Mouse (Mus musculus): ENCODE data around the gene Eif4ebp2. TPM values are rescaled to one million over a fixed set of nuclear protein-coding genes. Genes with fewer than 3 reads are reported as not detected.
A peak's percentile ranks its signal among the peaks of the same experiment; 100 is the strongest.

Eif4ebp2 gene
- 63.2 and 71.0 TPM in 2 replicates for polyA plus RNA-seq (2016; fragmentation: Nextera tagmentation; extraction: Ambion mirVana)

DNA sequence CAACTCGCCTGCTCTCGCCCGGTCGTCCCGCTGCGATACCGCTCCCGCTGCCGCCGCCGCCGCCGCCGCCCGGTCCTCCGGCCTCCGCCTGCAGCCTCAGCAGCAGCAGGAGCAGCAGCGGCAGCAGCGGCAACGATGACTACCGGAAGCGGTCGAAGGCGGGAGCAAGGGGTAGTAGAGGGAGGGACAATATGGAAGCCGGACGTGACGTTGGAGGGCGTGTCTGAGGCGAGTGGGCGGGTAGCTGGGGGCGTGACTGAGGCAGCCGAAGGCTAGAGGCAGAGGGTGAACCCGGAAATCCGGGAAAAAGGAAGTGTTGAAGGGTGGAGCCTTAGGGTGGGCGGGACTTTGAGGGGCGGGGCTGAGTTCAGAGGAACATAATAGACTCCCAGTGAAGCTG lies at the start of gene Eif4ebp2:
Gene Eif4ebp2, minus strand, starts transcription at position 17 of the 400 bp plus-strand sequence.
- under 1% methylated on average over 29 of the region's 36 CpGs for WGBS
- H3K9me3 ChIP-seq (replicated peaks), result no peaks in the 10 kb centered on the region
- H3K4me1 ChIP-seq, result peaks cover 28% of the 10 kb centered on the region
- no peaks in the 10 kb centered on the region for H3K36me3 ChIP-seq
- peak within 1 kb of the TSS; percentile 99 for H3K4me3 ChIP-seq
- H3K9ac ChIP-seq, result peak within 1 kb of the TSS; percentile 95
- peak within 1 kb of the TSS; percentile 74 for H3K4me2 ChIP-seq (replicated peaks)
- no peaks in the 10 kb centered on the region for H3K27me3 ChIP-seq
- peak within 1 kb of the TSS; percentile 82 for H3K27ac ChIP-seq
- peak; percentile 99 for ATAC-seq (ENCODE audit: low FRiP score)

DNA sequence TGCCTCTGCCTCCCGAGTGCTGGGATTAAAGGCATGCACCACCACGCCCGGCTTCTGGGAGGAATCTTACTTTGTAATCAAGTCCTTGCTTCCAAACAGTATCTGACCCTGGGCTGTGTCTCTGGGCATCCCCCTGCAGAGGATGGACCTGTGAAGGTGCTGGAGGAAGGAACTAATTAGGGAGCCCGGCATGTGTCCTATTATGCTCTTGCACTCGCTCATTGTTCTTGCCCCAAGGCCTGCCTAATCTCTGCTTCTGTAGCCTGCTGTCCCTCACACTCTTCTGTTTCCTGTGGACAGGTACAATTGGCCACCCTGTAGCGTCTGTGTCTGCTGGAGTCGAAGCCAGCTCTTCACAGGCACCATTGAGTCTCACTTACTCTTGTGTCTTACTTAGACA lies 48.3 kb upstream of the Eif4ebp2 start:
- H3K4me3 ChIP-seq, result no peak overlapping the region
- H3K9me3 ChIP-seq (replicated peaks), result 0 out of 2 replicates have a peak, but pooled peaks cover 4% of the 10 kb centered on the region
- no peak overlapping the region for H3K9ac ChIP-seq
- no peaks in the 10 kb centered on the region for H3K27me3 ChIP-seq
- peaks cover 11% of the 10 kb centered on the region for H3K4me1 ChIP-seq
- no peaks in the 10 kb centered on the region for H3K36me3 ChIP-seq
- ATAC-seq (ENCODE audit: low FRiP score), result no peak
- WGBS, result 71% methylated on average over 7 of the region's 7 CpGs
- no peak overlapping the region for H3K27ac ChIP-seq
- H3K4me2 ChIP-seq (replicated peaks), result no peak overlapping the region

DNA sequence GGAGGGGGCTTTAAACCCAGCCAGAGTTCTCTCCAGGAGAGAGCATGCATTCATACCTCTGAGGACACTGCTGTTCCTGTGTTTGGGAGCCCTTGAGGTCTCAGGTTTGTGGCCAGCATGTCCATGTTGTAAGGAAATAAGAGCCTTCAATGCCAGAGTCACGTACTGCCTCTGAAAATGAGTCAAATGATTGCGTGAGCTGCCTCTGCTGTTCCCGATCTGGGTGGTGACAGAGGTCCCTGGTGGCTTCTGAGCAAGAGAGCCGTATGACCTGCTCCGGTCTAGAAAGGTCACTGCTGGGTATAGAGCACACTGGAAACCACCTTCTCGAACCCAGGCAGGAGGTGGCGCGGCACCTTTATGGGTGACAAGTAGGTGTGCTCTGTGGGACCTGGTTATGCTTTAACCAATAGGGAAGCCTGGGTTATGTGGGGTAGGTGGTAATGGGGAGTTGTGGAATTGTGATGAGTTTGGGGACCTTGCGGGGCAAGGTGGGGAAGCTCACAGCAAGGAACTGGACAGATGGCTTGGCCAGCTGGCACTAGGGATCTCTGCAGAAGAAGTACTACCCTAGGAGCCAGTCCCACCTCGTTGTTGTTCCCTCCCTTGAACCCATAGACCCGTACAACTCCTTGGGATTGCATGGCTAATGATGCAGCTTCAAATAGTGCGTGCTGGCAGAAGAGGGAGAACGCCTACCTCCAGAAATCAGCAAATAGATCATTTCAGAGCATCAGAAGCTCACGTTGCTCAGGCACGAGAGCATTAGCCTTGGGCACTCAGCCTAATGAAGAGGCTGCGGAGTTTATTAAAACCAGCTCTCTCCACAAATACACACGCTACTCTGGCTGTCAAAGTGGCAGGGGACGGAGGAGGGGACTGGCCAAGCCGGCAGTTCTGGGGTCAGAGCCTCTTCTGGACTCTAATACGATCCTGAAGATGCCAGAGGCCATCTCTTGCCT lies 47.3 kb upstream of the Eif4ebp2 start:
- Histone ChIP-seq H3K4me1 (peaks cover 19% of the 10 kb centered on the region), H3K4me3 (no peak overlapping the region), H3K27me3 (no peaks in the 10 kb centered on the region), H3K27ac (no peak overlapping the region), H3K9me3 (replicated peaks) (0 out of 2 replicates have a peak, but pooled peaks cover 4% of the 10 kb centered on the region), H3K9ac (no peak overlapping the region), H3K36me3 (no peaks in the 10 kb centered on the region), H3K4me2 (replicated peaks) (no peak overlapping the region)
- no peak for ATAC-seq (ENCODE audit: low FRiP score)
- WGBS, result 80% methylated on average over 20 of the region's 20 CpGs

DNA sequence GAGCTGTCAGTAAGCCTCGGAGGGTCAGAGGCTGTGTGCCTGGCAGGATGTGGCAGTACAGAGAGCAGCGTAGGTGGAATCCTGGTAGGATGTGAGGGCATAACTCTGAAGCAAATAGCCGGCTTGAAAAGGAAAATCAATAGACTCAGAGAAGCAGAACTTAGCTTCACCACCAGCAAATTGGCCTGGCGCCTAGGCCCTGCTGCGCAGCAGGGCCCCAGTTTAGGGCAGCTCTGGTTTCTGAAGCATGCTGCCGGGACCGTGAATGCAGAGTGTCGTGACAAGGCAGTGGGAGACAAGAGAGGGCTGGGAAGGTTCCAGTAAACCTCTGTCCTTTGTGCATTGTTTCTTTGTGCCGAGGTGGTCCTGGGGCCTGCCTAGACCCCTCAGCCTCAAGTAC lies 43.8 kb upstream of the Eif4ebp2 start:
- Histone ChIP-seq H3K27me3 (no peaks in the 10 kb centered on the region), H3K9ac (0 out of 2 replicates have a peak overlapping the region, but pooled peaks have one; percentile 13), H3K4me3 (no peak overlapping the region), H3K4me1 (peaks cover 19% of the 10 kb centered on the region), H3K4me2 (replicated peaks) (no peak overlapping the region), H3K9me3 (replicated peaks) (no peaks in the 10 kb centered on the region), H3K36me3 (no peaks in the 10 kb centered on the region), H3K27ac (peak overlapping the region; percentile 57)
- no peak for ATAC-seq (ENCODE audit: low FRiP score)
- 52% methylated on average over 9 of the region's 9 CpGs for WGBS

DNA sequence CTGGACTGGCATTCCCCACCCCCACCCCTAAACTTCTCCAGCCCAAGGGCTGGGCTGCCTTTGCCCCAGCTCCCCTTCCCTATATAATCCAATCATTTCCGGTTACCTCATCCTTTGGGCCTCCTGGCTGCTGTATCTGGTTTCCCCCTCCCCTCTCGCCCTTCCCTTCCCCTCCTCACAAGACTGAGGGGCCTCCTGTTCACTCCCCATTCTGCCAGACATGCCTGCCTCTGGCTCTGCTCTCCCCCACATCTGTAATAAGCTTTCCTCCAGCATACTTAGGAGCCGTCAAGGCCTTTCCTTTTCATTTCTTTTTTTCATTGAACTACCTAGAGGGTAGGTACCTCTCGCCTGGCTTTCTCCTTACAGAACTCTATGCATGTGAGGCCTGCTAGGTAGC lies 43.0 kb upstream of the Eif4ebp2 start:
- Histone ChIP-seq H3K9ac (no peak overlapping the region), H3K36me3 (no peaks in the 10 kb centered on the region), H3K4me1 (peaks cover 19% of the 10 kb centered on the region), H3K4me3 (no peak overlapping the region), H3K27me3 (no peaks in the 10 kb centered on the region), H3K4me2 (replicated peaks) (no peak overlapping the region), H3K9me3 (replicated peaks) (no peaks in the 10 kb centered on the region), H3K27ac (peak overlapping the region; percentile 57; the same call in 1 of the 2 replicates)
- no peak for ATAC-seq (ENCODE audit: low FRiP score)
- 57% methylated on average over 4 of the region's 4 CpGs for WGBS

DNA sequence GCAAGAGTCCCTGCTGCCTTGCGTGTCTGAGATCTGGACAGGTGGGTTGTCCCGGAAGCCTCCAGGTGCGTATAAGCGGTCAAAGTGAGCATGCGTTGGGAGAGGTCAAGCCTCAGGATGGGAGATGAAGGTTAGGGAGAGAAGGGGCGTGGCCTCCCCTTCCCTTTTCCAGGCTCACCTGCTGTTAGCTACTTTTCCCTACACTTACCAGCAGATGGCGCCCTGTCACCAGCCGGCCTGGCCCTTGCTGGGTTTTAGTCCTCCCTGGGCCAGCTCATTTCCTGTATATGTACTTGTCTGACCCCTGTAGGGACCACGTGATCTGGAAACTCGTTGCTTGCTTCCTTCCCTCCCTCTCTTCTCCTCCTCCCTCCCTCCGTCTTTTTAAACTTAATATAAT lies 39.6 kb upstream of the Eif4ebp2 start:
- Histone ChIP-seq H3K27ac (no peak overlapping the region), H3K36me3 (no peaks in the 10 kb centered on the region), H3K4me2 (replicated peaks) (no peak overlapping the region), H3K9ac (no peak overlapping the region), H3K9me3 (replicated peaks) (no peaks in the 10 kb centered on the region), H3K4me1 (peaks cover 16% of the 10 kb centered on the region), H3K27me3 (no peaks in the 10 kb centered on the region), H3K4me3 (no peak overlapping the region)
- 11% methylated on average over 11 of the region's 11 CpGs for WGBS
- ATAC-seq (ENCODE audit: low FRiP score), result peak; percentile 60

DNA sequence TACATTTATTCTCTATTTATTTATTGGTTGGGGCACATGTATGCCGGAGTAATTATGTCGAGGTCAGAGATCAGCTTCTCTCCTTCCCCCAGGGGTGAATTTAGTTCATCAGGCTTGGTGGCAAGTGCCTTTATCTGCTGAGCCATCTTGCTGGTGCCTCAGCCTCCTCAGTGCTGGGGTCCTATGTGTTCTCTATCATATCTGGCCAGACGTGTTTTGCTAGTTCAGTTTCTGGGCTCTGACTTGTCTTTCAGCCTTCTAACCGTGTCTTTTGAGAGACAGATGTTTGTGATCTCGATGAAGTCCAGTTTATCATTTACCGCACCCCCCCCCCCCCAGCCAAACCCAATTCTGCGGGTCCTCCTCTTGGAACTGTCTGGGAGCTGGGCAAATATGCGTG lies 39.1 kb upstream of the Eif4ebp2 start:
- Histone ChIP-seq H3K27me3 (no peaks in the 10 kb centered on the region), H3K36me3 (no peaks in the 10 kb centered on the region), H3K9ac (no peak overlapping the region), H3K9me3 (replicated peaks) (no peaks in the 10 kb centered on the region), H3K4me3 (no peak overlapping the region), H3K4me1 (peaks cover 16% of the 10 kb centered on the region), H3K4me2 (replicated peaks) (no peak overlapping the region), H3K27ac (no peak overlapping the region)
- 50% methylated on average over 8 of the region's 8 CpGs for WGBS
- no peak for ATAC-seq (ENCODE audit: low FRiP score)

DNA sequence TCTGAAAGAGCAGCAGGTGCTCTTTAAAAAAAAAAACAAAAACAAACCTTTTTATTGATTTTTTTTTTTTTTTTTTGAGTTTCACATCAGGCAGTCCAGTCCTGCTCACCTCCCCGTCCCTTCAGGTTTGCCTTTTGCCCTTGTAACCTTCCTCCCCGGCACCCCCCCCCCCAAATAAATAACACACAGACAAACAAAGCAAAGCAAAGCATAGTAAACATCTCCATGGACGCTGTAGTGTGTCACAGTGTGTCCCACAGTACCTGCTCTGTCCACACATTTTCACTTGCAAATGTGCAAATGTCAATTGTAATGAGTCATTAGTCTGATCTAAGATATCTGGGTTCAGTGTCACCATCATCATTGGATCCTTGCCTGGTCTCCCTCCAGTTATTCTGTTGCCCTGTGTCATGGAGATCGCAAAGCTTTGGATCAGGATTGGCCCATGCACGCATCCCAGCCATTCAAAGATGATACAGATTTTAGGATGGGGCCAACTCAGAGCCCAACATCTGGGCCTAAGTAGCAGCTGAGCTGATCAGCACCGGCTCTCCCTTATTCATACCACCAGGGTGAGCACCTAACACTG lies 36.2 kb upstream of the Eif4ebp2 start:
- Histone ChIP-seq H3K9me3 (replicated peaks) (no peaks in the 10 kb centered on the region), H3K4me3 (no peak overlapping the region), H3K27me3 (no peaks in the 10 kb centered on the region), H3K4me2 (replicated peaks) (no peak overlapping the region), H3K9ac (no peak overlapping the region), H3K27ac (no peak overlapping the region), H3K36me3 (no peaks in the 10 kb centered on the region), H3K4me1 (no peaks in the 10 kb centered on the region)
- WGBS, result 90% methylated on average over 6 of the region's 6 CpGs
- no peak for ATAC-seq (ENCODE audit: low FRiP score)

DNA sequence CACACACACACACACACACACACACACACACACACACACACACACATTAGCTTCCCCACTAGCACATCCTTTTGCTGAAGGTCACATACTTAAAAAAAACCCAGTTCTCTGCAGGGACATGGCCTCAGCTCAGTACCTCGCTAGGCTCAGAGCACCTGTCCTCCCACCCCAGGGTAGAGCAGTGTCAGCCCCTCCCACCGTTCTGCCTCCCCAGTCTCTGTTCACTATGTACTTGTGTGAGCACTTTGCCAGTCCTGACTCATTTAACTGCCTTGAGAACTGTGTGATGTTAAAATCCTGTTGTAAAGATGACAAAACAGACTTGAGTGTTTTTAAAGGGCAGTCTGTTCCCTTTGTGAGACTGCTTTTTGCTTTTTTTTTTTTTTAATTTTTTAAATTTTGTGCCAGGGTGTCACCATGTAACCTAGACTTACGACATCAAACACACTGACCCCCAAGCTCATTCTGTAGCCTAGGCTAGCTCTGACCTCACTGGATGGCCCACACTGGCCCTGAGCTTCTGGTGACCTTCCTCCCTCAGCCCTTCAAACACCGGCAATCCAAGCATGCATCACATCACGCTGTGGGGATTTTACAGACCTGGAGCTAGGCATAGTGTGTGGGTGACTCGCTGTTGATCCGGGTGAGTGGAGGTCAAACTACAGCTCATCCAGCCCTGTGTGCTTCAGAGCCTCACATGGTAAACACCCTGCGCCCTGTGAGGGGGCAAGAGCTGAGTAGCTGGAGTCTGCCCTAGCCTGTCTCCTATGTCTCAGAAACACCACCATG lies 34.3 kb upstream of the Eif4ebp2 start:
- Histone ChIP-seq H3K4me2 (replicated peaks) (no peak overlapping the region), H3K36me3 (no peaks in the 10 kb centered on the region), H3K4me1 (no peaks in the 10 kb centered on the region), H3K4me3 (no peak overlapping the region), H3K27ac (no peak overlapping the region), H3K27me3 (no peaks in the 10 kb centered on the region), H3K9ac (no peak overlapping the region), H3K9me3 (replicated peaks) (no peaks in the 10 kb centered on the region)
- ATAC-seq (ENCODE audit: low FRiP score), result no peak
- WGBS, result 88% methylated on average over 8 of the region's 8 CpGs

DNA sequence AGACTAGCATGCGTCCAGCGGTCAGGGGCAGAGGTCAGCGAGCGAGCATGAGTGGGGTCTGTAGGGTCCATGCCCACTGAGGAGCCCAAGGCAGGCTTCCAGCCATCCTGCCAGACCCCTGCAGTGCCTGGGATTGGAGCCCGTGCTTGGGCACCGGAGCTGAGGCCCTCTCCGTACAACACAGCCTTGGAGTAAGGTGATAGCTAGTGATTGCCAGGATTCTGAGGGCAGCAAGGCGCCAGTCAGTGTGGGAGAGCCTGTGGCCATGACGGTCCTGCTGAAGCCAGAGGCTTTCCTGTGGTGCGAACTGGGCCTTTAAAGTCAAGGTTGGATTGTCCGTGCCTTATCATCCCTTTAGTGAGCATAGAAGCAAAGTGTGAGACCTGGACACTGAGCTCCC lies 32.3 kb upstream of the Eif4ebp2 start:
- Histone ChIP-seq H3K27me3 (no peaks in the 10 kb centered on the region), H3K27ac (no peak overlapping the region), H3K9ac (no peak overlapping the region), H3K4me1 (no peaks in the 10 kb centered on the region), H3K36me3 (no peaks in the 10 kb centered on the region), H3K4me2 (replicated peaks) (no peak overlapping the region), H3K4me3 (no peak overlapping the region), H3K9me3 (replicated peaks) (no peaks in the 10 kb centered on the region)
- ATAC-seq (ENCODE audit: low FRiP score), result no peak
- WGBS, result 74% methylated on average over 11 of the region's 11 CpGs

DNA sequence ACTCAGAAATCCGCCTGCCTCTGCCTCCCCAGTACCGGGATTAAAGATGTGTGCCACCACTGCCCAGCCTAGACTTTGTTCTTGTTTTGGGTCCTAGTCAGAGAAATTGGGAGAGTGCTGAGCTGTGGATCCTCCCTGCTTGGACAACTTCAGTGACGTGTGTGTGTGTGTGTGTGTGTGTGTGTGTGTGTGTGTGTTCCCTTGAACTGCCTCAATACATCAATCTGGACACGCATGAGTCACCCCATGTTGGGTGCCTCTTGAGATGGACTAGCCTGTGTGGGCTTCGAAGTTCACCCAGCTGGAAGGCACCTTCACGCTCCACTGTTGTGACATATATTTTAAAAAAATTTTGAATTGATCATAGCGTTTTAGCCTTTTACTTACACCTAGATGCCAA lies 30.3 kb upstream of the Eif4ebp2 start:
- H3K4me2 ChIP-seq (replicated peaks), result no peak overlapping the region
- no peaks in the 10 kb centered on the region for H3K4me1 ChIP-seq
- 87% methylated on average over 7 of the region's 7 CpGs for WGBS
- H3K27me3 ChIP-seq, result no peaks in the 10 kb centered on the region
- no peaks in the 10 kb centered on the region for H3K9me3 ChIP-seq (replicated peaks)
- H3K4me3 ChIP-seq, result no peak overlapping the region
- H3K9ac ChIP-seq, result no peak overlapping the region
- H3K36me3 ChIP-seq, result no peaks in the 10 kb centered on the region
- ATAC-seq (ENCODE audit: low FRiP score), result no peak
- H3K27ac ChIP-seq, result no peak overlapping the region

DNA sequence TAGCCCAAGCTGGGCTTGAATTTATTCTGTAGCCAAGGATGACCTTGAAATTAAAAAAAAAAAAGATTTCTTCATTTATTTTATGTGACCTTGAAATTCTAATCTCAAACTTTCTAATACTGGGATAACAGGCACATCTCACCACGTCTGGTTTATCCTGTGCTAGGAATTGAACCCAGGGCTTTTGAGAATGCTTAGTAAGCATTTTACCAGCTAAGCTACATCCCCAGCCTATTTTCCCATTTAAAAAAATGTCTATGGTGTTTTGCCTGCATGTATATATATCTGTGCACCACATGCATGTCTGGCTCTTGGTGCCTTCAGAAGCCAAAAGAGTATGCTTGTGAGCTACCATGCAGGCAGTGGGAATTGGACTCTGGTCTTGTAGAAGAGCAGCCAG lies 28.0 kb upstream of the Eif4ebp2 start:
- WGBS, result 79% methylated on average over 1 of the region's 1 CpGs
- peaks cover 8% of the 10 kb centered on the region for H3K4me1 ChIP-seq

More for the DNA sequence above, 28.0 kb upstream of the Eif4ebp2 start:
- Histone ChIP-seq H3K27me3 (no peaks in the 10 kb centered on the region), H3K9me3 (replicated peaks) (no peaks in the 10 kb centered on the region), H3K4me2 (replicated peaks) (no peak overlapping the region), H3K9ac (no peak overlapping the region), H3K36me3 (no peaks in the 10 kb centered on the region), H3K4me3 (no peak overlapping the region), H3K27ac (no peak overlapping the region)
- no peak for ATAC-seq (ENCODE audit: low FRiP score)

Measured in hindbrain, embryonic 12.5 days (tissue).